Mouse (Mus musculus) kidney, postnatal 0 days (tissue): Measurements from ENCODE around the gene Kctd19. TPM values are rescaled to one million over a fixed set of nuclear protein-coding genes. Genes with fewer than 3 reads are reported as not detected.

Experiments used
- ATAC-seq: fragments of 200-750 bp; cut with Nextera tagmentation; replicated peaks from 2 replicates; pipeline ENCODE4 v1.8.0; 2017; ENCODE audit warnings: low read depth, moderate number of reproducible peaks, moderate TSS enrichment, moderate library complexity; ENCODE audit not compliant: low FRiP score
- DNase-seq: peaks from one replicate; pipeline ENCODE4 v3.0.0-alpha.2; 2016; ENCODE audit warnings: low spot score
- H3K27ac ChIP-seq: fragments of 300-500 bp; sonication (generic); 2 replicates; pipeline ENCODE4 v1.5.1; 2014; ENCODE audit warnings: mild to moderate bottlenecking
- H3K27me3 ChIP-seq: fragments of 300-500 bp; sonication (generic); 2 replicates; pipeline ENCODE4 v1.6.1; 2014; ENCODE audit warnings: low read length, mixed read lengths; ENCODE audit not compliant: insufficient read depth
- H3K36me3 ChIP-seq: fragments of 300-500 bp; sonication (generic); 2 replicates; pipeline ENCODE4 v1.6.1; 2014; ENCODE audit warnings: low read length, mixed read lengths; ENCODE audit not compliant: insufficient read depth
- H3K4me1 ChIP-seq: fragments of 300-500 bp; sonication (generic); replicated peaks from 2 replicates; pipeline ENCODE4 v1.6.1; 2014; ENCODE audit warnings: antibody characterized with exemption, low read length, mixed read lengths; ENCODE audit not compliant: insufficient read depth
- H3K4me2 ChIP-seq: fragments of 300-500 bp; sonication (generic); 2 replicates; pipeline ENCODE4 v1.6.1; 2014; ENCODE audit warnings: mild to moderate bottlenecking, low read length, moderate library complexity, mixed read lengths
- H3K4me3 ChIP-seq: fragments of 300-500 bp; sonication (generic); replicated peaks from 2 replicates; pipeline ENCODE4 v1.5.1; 2014; ENCODE audit warnings: low read depth, low read length
- H3K9ac ChIP-seq: fragments of 300-500 bp; sonication (generic); 2 replicates; pipeline ENCODE4 v1.6.1; 2014; ENCODE audit warnings: low read depth, low read length
- H3K9me3 ChIP-seq: fragments of 300-500 bp; sonication (generic); replicated peaks from 2 replicates; pipeline ENCODE4 v1.6.1; 2016; ENCODE audit warnings: low read length, inconsistent platforms, mixed read lengths
- CTCF ChIP-seq: IDR thresholded peaks from 2 replicates; pipeline ENCODE4 v1.5.1; 2016; ENCODE audit warnings: antibody characterized with exemption, low read depth, mild to moderate bottlenecking, moderate library complexity
- WGBS: fragments of 180-500 bp; shearing (Covaris S2); extraction: QIAGEN DNeasy Blood & Tissue Kit; methylation state at CpG from one replicate; pipeline ENCODE4 v1.1.7; 2014; 5-methylcytosine and 5-hydroxymethylcytosine counted together
- polyA plus RNA-seq: library from polyadenylated mRNA; unstranded; fragments of >200 nt; fragmentation: Nextera tagmentation; extraction: Ambion mirVana; gene quantifications from 2 replicates; pipeline ENCODE4 v1.2.1, GENCODE M21; 2015

The Kctd19 gene
- polyA plus RNA-seq = 0.05 TPM in 1 of 2 replicates, not detected in the other

- peak; percentile 85 for ATAC-seq
- Histone ChIP-seq H3K9me3 (no peaks in the 10 kb centered on the region), H3K9ac (peak within 1 kb of the TSS; percentile 15; the same call in 1 of the 2 replicates), H3K4me1 (peaks cover 6% of the 10 kb centered on the region; the same call in 1 of the 2 replicates), H3K4me3 (peak within 1 kb of the TSS; percentile 20), H3K27me3 (0 out of 2 replicates have a peak, but pooled peaks cover 10% of the 10 kb centered on the region), H3K27ac (no peak within 1 kb of the TSS), H3K36me3 (no peaks in the 10 kb centered on the region), H3K4me2 (peak within 1 kb of the TSS; percentile 57)
- 1% methylated on average over 34 of the region's 34 CpGs for WGBS
- peak; percentile 47 for DNase-seq
- TF ChIP-seq CTCF = peak; percentile 50
Measured at GRCm38 (mm10) chr8:105413391-105413790, at the start of gene Kctd19, which contains the start of gene Lrrc36. Gene Kctd19 (minus strand): TSS chr8:105413502. Gene Lrrc36 (plus strand): TSS chr8:105413571.

DNA sequence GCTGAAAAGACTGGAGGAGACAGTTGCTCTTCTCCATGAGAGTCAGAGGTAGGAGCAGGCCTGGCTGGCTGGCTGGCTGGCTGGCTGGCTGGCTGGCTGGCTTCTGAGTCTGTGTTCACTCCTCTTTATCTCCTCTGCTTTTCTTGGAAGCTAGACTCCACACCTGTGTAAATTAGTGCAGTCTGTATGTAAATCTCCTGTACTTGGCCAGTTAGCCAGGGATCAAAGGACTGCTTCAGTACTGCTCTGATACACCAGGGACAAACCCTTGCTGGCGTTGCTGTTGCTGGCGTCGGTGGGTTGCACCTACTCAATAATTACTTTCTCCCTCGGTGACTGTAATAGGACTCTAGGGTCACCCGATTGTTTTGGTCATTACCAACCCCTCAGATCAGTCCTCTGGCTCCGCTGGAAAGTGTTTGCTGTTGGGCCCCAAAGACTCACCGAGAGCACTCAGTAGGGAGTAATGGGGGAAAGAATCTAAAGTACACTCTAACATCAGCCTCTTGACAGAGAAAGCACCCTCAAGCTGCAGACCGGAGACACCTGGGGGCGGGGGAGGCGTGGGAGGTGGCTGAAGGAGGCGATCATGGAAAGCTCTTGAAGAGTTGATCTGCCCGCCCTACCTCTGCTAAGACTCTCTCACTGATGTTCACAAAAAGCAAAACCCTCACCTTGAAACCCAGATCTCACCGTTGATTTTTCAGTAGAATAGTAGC, 47.9 kb upstream of the Kctd19 start:
- Histone ChIP-seq H3K27me3 (no peaks in the 10 kb centered on the region), H3K36me3 (no peaks in the 10 kb centered on the region), H3K4me2 (no peak overlapping the region), H3K4me1 (no peaks in the 10 kb centered on the region), H3K9ac (no peak overlapping the region), H3K27ac (no peak overlapping the region), H3K4me3 (no peak overlapping the region), H3K9me3 (no peaks in the 10 kb centered on the region)
- DNase-seq (no peak), ATAC-seq (no peak)
- 27% methylated on average over 13 of the region's 13 CpGs for WGBS
- no peak for TF ChIP-seq CTCF

DNA sequence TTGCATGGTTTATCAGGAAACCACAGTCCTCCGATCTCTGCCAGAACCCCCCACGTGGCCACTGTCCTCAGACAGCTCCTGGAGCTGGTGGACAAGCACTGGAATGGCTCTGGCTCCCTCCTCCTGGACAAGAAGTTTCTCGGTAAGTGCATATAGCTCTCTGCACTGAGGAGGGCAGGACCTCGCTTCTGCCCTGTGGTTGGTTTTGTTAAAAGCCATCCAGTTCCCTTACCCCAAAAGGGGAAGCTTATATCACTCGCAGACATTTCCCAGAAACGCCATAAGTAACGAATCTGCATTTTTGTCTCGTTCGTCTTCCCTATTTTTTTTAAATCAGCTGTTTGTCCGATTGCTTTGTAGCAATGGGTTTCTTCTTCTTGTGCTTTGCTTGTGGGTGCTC, 41.9 kb upstream of the Kctd19 start:
- DNase-seq (no peak), ATAC-seq (no peak)
- H3K4me2 ChIP-seq = no peak overlapping the region
- H3K9ac ChIP-seq = no peak overlapping the region
- H3K4me3 ChIP-seq = no peak overlapping the region
- no peak for TF ChIP-seq CTCF
- H3K9me3 ChIP-seq = no peaks in the 10 kb centered on the region
- no peaks in the 10 kb centered on the region for H3K36me3 ChIP-seq
- H3K27me3 ChIP-seq = no peaks in the 10 kb centered on the region
- H3K4me1 ChIP-seq = no peaks in the 10 kb centered on the region
- no peak overlapping the region for H3K27ac ChIP-seq
- WGBS = 61% methylated on average over 10 of the region's 10 CpGs

DNA sequence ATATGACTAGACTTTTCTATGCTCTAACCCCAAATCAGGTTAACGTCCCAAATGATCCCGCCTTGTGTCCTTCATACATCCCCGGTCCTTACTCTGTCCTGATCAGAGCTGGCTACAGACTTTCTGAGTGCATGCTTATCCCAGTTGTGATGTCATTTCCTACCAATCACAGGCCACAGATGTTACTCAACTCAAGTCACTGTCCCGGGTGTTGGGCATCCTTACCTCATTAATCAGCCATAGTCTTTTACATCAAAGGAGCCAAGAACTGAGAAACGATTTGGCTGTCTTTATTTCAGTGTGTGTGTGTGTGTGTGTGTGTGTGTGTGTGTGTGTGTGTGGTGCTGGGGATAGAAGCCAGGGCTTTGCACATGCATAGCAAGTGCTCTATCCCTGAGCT, 40.8 kb upstream of the Kctd19 start:
- no peak overlapping the region for H3K4me3 ChIP-seq
- no peaks in the 10 kb centered on the region for H3K27me3 ChIP-seq
- H3K4me2 ChIP-seq = no peak overlapping the region
- H3K4me1 ChIP-seq = no peaks in the 10 kb centered on the region
- ATAC-seq (no peak), DNase-seq (no peak)
- H3K9ac ChIP-seq = no peak overlapping the region
- no peak for TF ChIP-seq CTCF
- H3K9me3 ChIP-seq = no peaks in the 10 kb centered on the region
- WGBS = 50% methylated on average over 5 of the region's 5 CpGs
- H3K36me3 ChIP-seq = no peaks in the 10 kb centered on the region
- H3K27ac ChIP-seq = no peak overlapping the region

DNA sequence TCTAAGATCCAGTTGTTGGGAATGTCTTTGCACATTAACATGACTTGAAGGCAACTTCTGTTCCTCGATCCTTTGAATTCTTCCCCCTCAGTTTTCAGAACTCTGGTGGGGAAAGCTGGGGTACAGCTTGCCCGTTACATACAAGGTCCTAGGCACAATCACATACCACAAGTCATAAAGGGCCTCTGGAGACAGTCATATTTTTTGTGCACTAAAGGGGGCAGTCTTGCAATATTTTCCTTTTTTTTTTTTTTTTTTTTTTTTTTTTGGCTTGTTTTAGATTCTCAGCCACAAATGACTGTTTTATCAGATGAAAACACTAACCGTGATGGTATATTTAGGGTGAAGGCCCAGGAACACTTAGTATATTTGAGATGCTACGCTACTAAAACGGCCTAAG, 40.0 kb upstream of the Kctd19 start:
- no peaks in the 10 kb centered on the region for H3K9me3 ChIP-seq
- no peak overlapping the region for H3K9ac ChIP-seq
- peak; percentile 50 for DNase-seq
- no peak overlapping the region for H3K4me2 ChIP-seq
- H3K27me3 ChIP-seq = no peaks in the 10 kb centered on the region
- no peaks in the 10 kb centered on the region for H3K36me3 ChIP-seq
- WGBS = 57% methylated on average over 5 of the region's 5 CpGs
- no peak overlapping the region for H3K4me3 ChIP-seq
- H3K4me1 ChIP-seq = no peaks in the 10 kb centered on the region
- H3K27ac ChIP-seq = no peak overlapping the region
- ATAC-seq = no peak
- peak; percentile 53 for TF ChIP-seq CTCF

DNA sequence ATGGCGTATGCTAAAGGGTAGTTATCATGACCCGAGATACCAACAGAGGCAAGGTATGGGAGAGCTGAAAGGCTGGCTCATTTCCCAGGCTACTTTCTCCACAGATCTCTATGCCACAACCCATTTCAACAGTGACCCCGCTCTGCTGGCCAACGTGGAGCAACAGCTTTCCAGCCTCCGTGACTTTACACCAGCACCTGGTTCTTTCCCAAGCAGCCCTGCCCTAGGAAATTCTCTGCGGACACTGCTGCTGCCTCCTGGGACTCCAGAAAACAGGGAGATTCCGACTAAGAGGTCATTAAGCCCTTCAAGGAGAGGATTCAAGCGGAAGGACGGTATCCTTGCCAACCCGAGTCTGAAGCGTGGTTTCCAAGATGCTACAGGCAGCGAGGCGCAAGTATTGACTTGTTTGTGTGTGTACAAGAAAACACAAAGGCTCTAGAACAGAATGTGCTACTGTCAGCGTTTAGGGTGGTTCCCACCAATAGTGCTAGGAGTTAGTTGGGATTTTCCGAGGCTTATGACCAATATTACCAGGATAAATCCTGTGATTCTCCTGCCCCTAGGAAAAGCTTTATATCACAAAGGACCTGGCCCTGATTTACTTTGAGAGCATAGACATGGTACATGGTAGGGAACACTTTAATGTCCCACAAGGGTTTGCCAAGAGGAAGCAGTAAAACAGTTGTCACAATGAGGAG, 38.8 kb upstream of the Kctd19 start:
- DNase-seq (no peak), ATAC-seq (no peak)
- no peaks in the 10 kb centered on the region for H3K36me3 ChIP-seq
- WGBS = 66% methylated on average over 15 of the region's 15 CpGs
- no peak overlapping the region for H3K9ac ChIP-seq
- no peaks in the 10 kb centered on the region for H3K27me3 ChIP-seq
- no peak for TF ChIP-seq CTCF
- no peaks in the 10 kb centered on the region for H3K4me1 ChIP-seq
- H3K4me2 ChIP-seq = no peak overlapping the region
- H3K27ac ChIP-seq = no peak overlapping the region
- no peak overlapping the region for H3K4me3 ChIP-seq
- H3K9me3 ChIP-seq = no peaks in the 10 kb centered on the region
